Mouse (Mus musculus) thymus, adult 2 months (tissue): ENCODE data around the gene C130050O18Rik. TPM values are rescaled to one million over a fixed set of nuclear protein-coding genes. Genes with fewer than 3 reads are reported as not detected.

Experiments
- DNase-seq: peaks from one replicate; pipeline ENCODE4 v3.0.0; 2021
- H3K27ac ChIP-seq: fragments of 200-500 bp; 2 replicates; pipeline ENCODE4 v1.5.1; 2012; ENCODE audit warnings: low read length, control low read depth; ENCODE audit not compliant: control insufficient read depth, insufficient read depth
- H3K27me3 ChIP-seq: fragments of 200-500 bp; 2 replicates; pipeline ENCODE4 v1.6.1; 2012; ENCODE audit warnings: mild to moderate bottlenecking, low read length, moderate library complexity, mixed read lengths; ENCODE audit not compliant: control insufficient read depth, insufficient read depth
- H3K36me3 ChIP-seq: fragments of 200-500 bp; 2 replicates; pipeline ENCODE4 v1.6.1; 2012; ENCODE audit warnings: mild to moderate bottlenecking, low read length, moderate library complexity; ENCODE audit not compliant: control insufficient read depth, insufficient read depth
- H3K4me1 ChIP-seq: fragments of 200-500 bp; replicated peaks from 2 replicates; pipeline ENCODE4 v1.6.1; 2012; ENCODE audit warnings: low read length; ENCODE audit not compliant: control insufficient read depth, insufficient read depth
- H3K4me3 ChIP-seq: fragments of 200-500 bp; 2 replicates; pipeline ENCODE4 v1.5.1; 2012; ENCODE audit warnings: mild to moderate bottlenecking, low read length, control low read depth, moderate library complexity; ENCODE audit not compliant: control insufficient read depth, insufficient read depth
- CTCF ChIP-seq: fragments of 200-500 bp; IDR thresholded peaks from 2 replicates; pipeline ENCODE4 v1.5.1; 2012; ENCODE audit warnings: mild to moderate bottlenecking, control low read depth, low read length, moderate library complexity, borderline replicate concordance; ENCODE audit not compliant: control insufficient read depth, poor library complexity, insufficient read depth; ENCODE audit errors: extremely low read depth
- POLR2A ChIP-seq: fragments of 200-500 bp; IDR thresholded peaks from 2 replicates; pipeline ENCODE4 v1.6.1; 2012; ENCODE audit warnings: mild to moderate bottlenecking, low read length, control low read depth, moderate library complexity; ENCODE audit not compliant: control insufficient read depth, poor library complexity, insufficient read depth; ENCODE audit errors: extremely low read depth
- WGBS: fragments of 180-500 bp; shearing (Covaris S2); methylation state at CpG from one replicate; pipeline ENCODE4 v1.1.7; 2018; 5-methylcytosine and 5-hydroxymethylcytosine counted together
- polyA plus RNA-seq: library from polyadenylated mRNA; depleted of rRNA; stranded (reverse); fragments of >200 nt; gene quantifications from 2 replicates; pipeline ENCODE4 v1.2.3, GENCODE M21; 2012

C130050O18Rik gene
- polyA plus RNA-seq, 1 experiment, result 2.1 TPM

DNA sequence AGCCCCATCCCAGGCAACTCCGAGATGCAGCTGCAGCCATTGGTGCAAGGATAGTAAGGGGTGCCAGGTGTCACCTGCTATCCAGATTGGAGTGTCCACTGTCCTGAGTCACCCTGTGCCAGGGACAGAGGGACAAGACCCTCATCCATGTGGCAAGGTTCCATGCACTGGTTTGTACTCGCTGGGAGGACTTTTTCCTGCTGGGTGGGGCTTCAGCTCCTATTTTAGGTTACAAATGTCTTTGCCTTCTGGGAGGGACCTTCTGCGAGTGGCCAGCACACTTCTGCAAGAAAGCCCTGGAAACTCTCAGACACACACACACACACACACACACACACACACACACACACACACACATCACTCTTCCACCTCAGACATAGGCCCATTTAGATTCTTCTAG lies 873 bp downstream of the C130050O18Rik start:
- no peaks in the 10 kb centered on the region for H3K36me3 ChIP-seq
- TF ChIP-seq POLR2A, result no peak
- no peak for TF ChIP-seq CTCF
- DNase-seq, result no peak
- WGBS, result 79% methylated on average over 3 of the region's 3 CpGs
- H3K4me1 ChIP-seq, result peaks cover 33% of the 10 kb centered on the region
- H3K27me3 ChIP-seq, result no peaks in the 10 kb centered on the region
- H3K4me3 ChIP-seq, result no peak overlapping the region
- H3K27ac ChIP-seq, result no peak overlapping the region

DNA sequence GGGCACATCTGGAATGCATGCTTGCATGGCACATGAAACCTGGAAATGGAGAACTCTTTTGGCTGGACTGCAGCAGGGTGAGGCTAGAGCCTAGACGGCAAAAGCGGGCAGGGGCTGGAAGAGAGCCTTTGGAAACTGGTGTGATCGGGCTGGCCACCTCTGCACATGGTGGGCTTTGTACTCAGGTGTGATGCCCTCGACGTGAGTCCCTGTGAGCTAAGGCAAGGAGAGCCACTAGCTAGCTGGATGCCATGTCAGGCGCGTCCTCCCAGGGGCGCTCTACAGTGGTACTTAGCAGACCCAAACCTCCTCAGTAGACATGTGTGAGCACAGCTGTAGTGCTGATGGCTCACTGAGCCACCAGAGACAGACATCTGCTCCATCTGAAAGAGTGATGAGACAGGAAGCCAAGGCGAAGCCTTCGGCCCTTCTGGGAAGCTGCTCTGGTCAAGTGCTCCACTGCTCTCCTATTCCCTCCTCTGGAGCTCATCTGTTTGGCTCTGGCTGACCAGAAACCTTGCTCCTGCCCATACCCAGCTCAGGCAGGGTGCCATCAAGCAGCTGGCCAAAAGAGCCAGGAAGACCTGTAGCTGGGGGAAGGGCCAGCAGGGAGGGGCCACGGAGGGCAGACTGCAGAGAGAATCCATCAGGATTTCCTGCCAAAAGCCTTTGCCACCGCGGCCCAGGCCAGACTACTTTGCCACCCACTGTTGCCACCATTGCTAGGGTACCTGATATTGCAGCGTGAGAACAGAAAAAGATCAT lies 2.2 kb downstream of the C130050O18Rik start:
- no peak for DNase-seq
- Histone ChIP-seq H3K27me3 (no peaks in the 10 kb centered on the region), H3K36me3 (no peaks in the 10 kb centered on the region), H3K4me3 (peak overlapping the region; percentile 2; the same call in 1 of the 2 replicates), H3K27ac (no peak overlapping the region), H3K4me1 (peaks cover 33% of the 10 kb centered on the region)
- 57% methylated on average over 14 of the region's 14 CpGs for WGBS
- no peak for TF ChIP-seq POLR2A
- TF ChIP-seq CTCF, result no peak

DNA sequence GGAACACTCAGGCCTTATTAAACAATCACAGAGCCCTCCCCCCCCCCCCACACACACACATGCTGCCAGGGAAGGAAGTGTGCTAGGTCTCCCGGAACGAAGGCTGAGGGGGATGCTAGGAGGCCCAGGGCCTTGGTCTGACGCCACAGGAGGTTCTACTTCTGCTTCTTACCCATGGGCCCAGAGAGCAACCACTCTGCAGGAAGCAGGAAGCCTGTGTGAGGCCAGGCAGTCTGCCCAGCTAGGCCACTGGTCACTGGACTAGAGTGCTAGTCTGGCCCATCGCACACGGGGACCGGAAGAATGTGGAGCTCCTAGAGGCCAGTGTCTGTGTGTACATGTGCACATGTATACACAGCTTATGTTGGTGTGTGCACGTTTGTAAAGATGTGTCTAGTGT lies 3.4 kb downstream of the C130050O18Rik start:
- H3K4me1 ChIP-seq, result peaks cover 29% of the 10 kb centered on the region
- no peak overlapping the region for H3K27ac ChIP-seq
- DNase-seq, result no peak
- no peak for TF ChIP-seq CTCF
- TF ChIP-seq POLR2A, result no peak
- 51% methylated on average over 7 of the region's 7 CpGs for WGBS
- H3K36me3 ChIP-seq, result no peaks in the 10 kb centered on the region
- H3K4me3 ChIP-seq, result no peak overlapping the region
- H3K27me3 ChIP-seq, result no peaks in the 10 kb centered on the region

DNA sequence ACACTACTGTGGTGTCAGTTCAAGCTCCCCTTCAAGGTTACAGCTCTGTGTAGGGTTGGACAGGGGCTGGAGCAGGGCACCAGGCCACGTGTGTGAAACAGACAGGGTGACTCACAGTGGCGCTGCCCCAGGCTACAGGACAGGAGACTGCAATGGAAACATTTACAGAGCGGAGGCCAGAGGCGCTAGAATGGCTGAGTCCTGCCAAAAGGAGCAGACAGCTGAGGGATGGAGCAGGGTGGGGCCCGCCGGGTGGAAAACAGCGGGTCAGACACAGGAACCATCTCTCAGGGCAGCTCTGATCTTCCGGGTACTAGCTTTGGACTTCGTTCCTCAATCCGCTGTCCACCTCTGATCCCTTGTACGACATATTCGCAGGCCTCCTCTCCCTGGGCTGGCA lies 4.3 kb downstream of the C130050O18Rik start:
- H3K36me3 ChIP-seq, result no peaks in the 10 kb centered on the region

DNA sequence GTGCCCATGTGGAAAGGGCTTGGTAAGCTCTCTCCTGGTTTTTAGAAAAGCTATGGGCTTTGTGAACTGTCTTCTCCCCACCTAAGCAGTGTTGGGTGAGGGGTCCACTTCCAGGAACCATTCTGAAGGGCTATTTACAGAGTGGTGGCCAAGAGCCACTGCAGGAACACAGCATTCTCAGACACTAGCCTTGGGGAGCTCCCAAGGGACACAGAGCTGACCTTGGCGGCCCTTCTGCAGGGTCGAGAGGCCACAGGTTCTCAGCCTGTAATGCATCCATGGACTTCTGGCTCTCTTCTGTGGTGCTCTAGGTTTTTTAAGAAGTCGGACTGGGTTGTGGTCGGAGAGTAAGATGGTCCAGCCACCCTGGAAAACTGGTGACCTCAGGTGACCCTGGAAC lies 5.0 kb downstream of the C130050O18Rik start:
- no peaks in the 10 kb centered on the region for H3K27me3 ChIP-seq
- no peak for TF ChIP-seq CTCF
- no peak for TF ChIP-seq POLR2A
- H3K4me1 ChIP-seq, result peaks cover 20% of the 10 kb centered on the region
- no peak for DNase-seq
- 94% methylated on average over 4 of the region's 4 CpGs for WGBS
- no peak overlapping the region for H3K27ac ChIP-seq
- H3K4me3 ChIP-seq, result no peak overlapping the region
- H3K36me3 ChIP-seq, result no peaks in the 10 kb centered on the region

More for the DNA sequence above, 4.3 kb downstream of the C130050O18Rik start:
- Histone ChIP-seq H3K27me3 (no peaks in the 10 kb centered on the region), H3K4me3 (no peak overlapping the region), H3K4me1 (peaks cover 22% of the 10 kb centered on the region), H3K27ac (no peak overlapping the region)
- WGBS, result 94% methylated on average over 12 of the region's 12 CpGs
- TF ChIP-seq CTCF, result no peak
- TF ChIP-seq POLR2A, result no peak
- no peak for DNase-seq

DNA sequence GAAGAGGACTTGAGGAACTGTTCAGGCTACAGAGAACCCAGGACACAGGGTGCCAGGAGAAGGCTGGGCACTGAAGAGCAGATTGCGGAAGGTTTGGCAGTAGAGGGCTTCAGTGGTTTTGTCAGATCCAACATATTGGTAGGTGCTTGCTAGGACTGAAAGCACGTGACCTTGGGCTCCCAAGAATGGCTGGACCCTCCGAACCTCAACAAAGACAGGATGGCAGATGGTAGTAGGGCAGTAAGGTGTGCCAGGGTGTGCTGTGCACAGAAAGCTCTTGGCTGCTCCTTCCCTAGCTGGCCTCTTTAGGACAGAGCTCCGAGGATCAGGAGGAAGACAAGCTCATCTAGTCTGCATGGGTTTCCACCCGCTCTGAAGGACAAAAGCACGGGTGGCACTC lies 6.0 kb downstream of the C130050O18Rik start:
- Histone ChIP-seq H3K27ac (no peak overlapping the region), H3K4me1 (peaks cover 14% of the 10 kb centered on the region), H3K27me3 (no peaks in the 10 kb centered on the region), H3K4me3 (no peak overlapping the region), H3K36me3 (no peaks in the 10 kb centered on the region)
- WGBS, result 92% methylated on average over 6 of the region's 6 CpGs
- no peak for DNase-seq
- TF ChIP-seq POLR2A (no peak), CTCF (no peak)
